Mouse (Mus musculus) monocyte, adult 2 months (primary cell): ENCODE results near the gene Parva.

Source experiments
- DNase-seq, 2 experiments: peaks; one replicate each; pipeline ENCODE4 v3.0.0; 2022; ENCODE audit warnings: low spot score in 2 of 2, low read depth in 1 of 2

Gene Parva

GRCm38 (mm10) chr7:112599650-112600049 is 172.3 kb downstream of the Parva start:
- DNase-seq = no peak

- DNase-seq = no peak
These were observed 172.9 kb downstream of the Parva start for GRCm38 (mm10) chr7:112600163-112600562.

GRCm38 (mm10) chr7:112602966-112603365 is 175.7 kb downstream of the Parva start:
- DNase-seq = no peak

- DNase-seq = no peak
These were observed 176.3 kb downstream of the Parva start for GRCm38 (mm10) chr7:112603496-112604170.

- DNase-seq = no peak
These were observed 176.9 kb downstream of the Parva start for GRCm38 (mm10) chr7:112604209-112604608.

- no peak for DNase-seq
These were observed 186.9 kb downstream of the Parva start for GRCm38 (mm10) chr7:112614046-112614790.

- DNase-seq = no peak
These were observed 187.7 kb downstream of the Parva start for GRCm38 (mm10) chr7:112614791-112615668.

GRCm38 (mm10) chr7:112620322-112621179 is 193.2 kb downstream of the Parva start:
- DNase-seq = no peak

- no peak for DNase-seq
These were observed 200.2 kb downstream of the Parva start for GRCm38 (mm10) chr7:112627481-112627880.

GRCm38 (mm10) chr7:112634505-112635213 is 207.4 kb downstream of the Parva start:
- DNase-seq = no peak

- no peak for DNase-seq
These were observed 208.6 kb downstream of the Parva start for GRCm38 (mm10) chr7:112635936-112636335.
